Mouse (Mus musculus): Measurements from ENCODE around the gene Clstn1. TPM values are rescaled to one million over a fixed set of nuclear protein-coding genes. Genes with fewer than 3 reads are reported as not detected.

Gene Clstn1
- polyA plus RNA-seq, 1 experiment from 2014 or later, result 138 TPM

DNA sequence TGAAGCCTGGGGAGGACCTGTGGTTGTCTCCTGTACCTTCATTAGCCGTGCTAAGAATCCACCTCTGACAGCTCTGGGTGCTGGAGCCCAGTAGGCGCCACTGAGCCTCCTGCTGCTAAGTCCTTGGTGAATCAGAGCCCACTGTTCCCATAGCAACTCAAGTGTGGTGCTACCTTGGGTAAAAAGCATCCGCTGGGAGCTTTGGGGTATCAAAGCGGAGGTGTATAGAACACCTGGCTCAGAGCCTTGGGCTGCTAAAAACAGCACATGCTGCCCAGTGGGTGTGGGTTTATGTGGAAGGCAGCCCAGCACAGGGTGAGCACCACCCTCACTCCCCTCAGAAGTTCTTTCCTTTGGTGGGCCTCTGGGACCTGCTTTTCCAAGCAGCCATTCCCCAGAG lies 30.2 kb upstream of the Clstn1 start:
- peaks cover 11% of the 10 kb centered on the region for H3K4me1 ChIP-seq
- peaks cover 5% of the 10 kb centered on the region; the same call in 1 of the 2 replicates for H3K9me3 ChIP-seq
- no peak overlapping the region for H3K27ac ChIP-seq
- H3K27me3 ChIP-seq (replicated peaks), result no peaks in the 10 kb centered on the region
- H3K4me3 ChIP-seq, result no peak overlapping the region
- H3K4me2 ChIP-seq (replicated peaks), result no peak overlapping the region
- no peak for ATAC-seq (ENCODE audit: low FRiP score, low read depth)
- H3K9ac ChIP-seq, result no peak overlapping the region
- H3K36me3 ChIP-seq, result peaks cover 12% of the 10 kb centered on the region; the same call in 1 of the 2 replicates
- WGBS, result 91% methylated on average over 4 of the region's 4 CpGs

DNA sequence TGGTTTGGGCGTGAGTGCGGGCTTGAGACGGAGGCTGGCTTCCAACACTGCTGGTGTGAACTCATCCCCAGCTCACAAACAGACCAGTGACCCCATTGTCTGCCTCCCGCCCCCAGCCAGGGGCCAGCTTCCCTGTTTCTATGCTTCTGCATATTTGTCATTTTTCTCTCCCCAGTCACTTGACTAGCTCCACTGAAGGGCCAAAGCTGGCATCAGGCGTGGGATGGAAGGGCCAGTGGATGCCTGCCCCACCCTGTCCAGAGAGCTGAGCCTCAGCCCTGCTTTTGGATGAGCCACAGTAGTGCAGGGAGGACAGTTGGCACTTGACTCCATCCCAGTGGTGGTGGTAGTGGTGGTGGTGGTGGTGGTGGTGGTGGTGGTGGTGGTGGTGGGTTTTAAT lies 28.4 kb upstream of the Clstn1 start:
- Histone ChIP-seq H3K27me3 (replicated peaks) (no peaks in the 10 kb centered on the region), H3K4me2 (replicated peaks) (no peak overlapping the region), H3K27ac (no peak overlapping the region), H3K4me3 (no peak overlapping the region), H3K4me1 (peaks cover 23% of the 10 kb centered on the region), H3K36me3 (peaks cover 12% of the 10 kb centered on the region; the same call in 1 of the 2 replicates), H3K9ac (no peak overlapping the region), H3K9me3 (peaks cover 5% of the 10 kb centered on the region; the same call in 1 of the 2 replicates)
- WGBS, result 87% methylated on average over 5 of the region's 5 CpGs
- no peak for ATAC-seq (ENCODE audit: low FRiP score, low read depth)

DNA sequence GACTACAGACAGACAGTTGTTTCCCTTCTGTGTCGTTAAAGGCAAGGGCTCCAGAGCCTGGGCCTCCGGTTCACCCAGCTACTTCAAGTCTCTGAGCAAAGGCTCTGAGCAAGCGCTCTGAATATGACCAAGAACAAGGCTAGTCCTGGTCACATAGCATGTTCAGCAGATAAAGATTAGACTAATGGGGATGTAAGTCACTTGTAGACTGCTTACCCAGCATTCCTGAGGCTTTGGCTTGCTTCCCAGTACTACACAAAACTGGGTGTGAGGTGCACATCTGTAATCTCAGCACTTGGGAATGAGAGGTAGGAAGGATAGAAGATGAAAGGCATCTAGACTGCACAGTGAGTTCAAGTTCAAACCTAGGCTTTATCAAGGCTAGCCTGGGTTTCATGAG lies 27.9 kb upstream of the Clstn1 start:
- 92% methylated on average over 3 of the region's 3 CpGs for WGBS

GRCm38 (mm10) chr4:149561392-149561791 lies 24.9 kb upstream of the Clstn1 start:
- H3K4me3 ChIP-seq, result no peak overlapping the region
- H3K4me2 ChIP-seq (replicated peaks), result no peak overlapping the region
- H3K9me3 ChIP-seq, result peaks cover 5% of the 10 kb centered on the region; the same call in 1 of the 2 replicates
- H3K27ac ChIP-seq, result no peak overlapping the region
- WGBS, result 85% methylated on average over 4 of the region's 4 CpGs
- peaks cover 12% of the 10 kb centered on the region; the same call in 1 of the 2 replicates for H3K36me3 ChIP-seq
- no peaks in the 10 kb centered on the region for H3K27me3 ChIP-seq (replicated peaks)
- no peak for ATAC-seq (ENCODE audit: low FRiP score, low read depth)
- peaks cover 39% of the 10 kb centered on the region for H3K4me1 ChIP-seq
- no peak overlapping the region for H3K9ac ChIP-seq

More for the DNA sequence above, 27.9 kb upstream of the Clstn1 start:
- Histone ChIP-seq H3K9me3 (peaks cover 5% of the 10 kb centered on the region; the same call in 1 of the 2 replicates), H3K4me1 (peaks cover 28% of the 10 kb centered on the region), H3K9ac (no peak overlapping the region), H3K36me3 (peaks cover 12% of the 10 kb centered on the region; the same call in 1 of the 2 replicates), H3K27ac (no peak overlapping the region), H3K4me2 (replicated peaks) (no peak overlapping the region), H3K27me3 (replicated peaks) (no peaks in the 10 kb centered on the region), H3K4me3 (no peak overlapping the region)
- no peak for ATAC-seq (ENCODE audit: low FRiP score, low read depth)

- Histone ChIP-seq H3K4me2 (replicated peaks) (peak overlapping the region; percentile 38), H3K4me3 (no peak overlapping the region)
- WGBS, result 46% methylated on average over 21 of the region's 21 CpGs
Measured at GRCm38 (mm10) chr4:149561986-149562904, 24.0 kb upstream of the Clstn1 start.

GRCm38 (mm10) chr4:149562905-149563347 lies 23.3 kb upstream of the Clstn1 start:
- peak overlapping the region; percentile 41 for H3K9ac ChIP-seq
- peak; percentile 69 for ATAC-seq (ENCODE audit: low FRiP score, low read depth)
- peaks cover 44% of the 10 kb centered on the region for H3K4me1 ChIP-seq
- H3K4me2 ChIP-seq (replicated peaks), result peak overlapping the region; percentile 38
- H3K27ac ChIP-seq, result peak overlapping the region; percentile 83
- no peak overlapping the region for H3K4me3 ChIP-seq
- no peaks in the 10 kb centered on the region for H3K27me3 ChIP-seq (replicated peaks)
- peaks cover 5% of the 10 kb centered on the region; the same call in 1 of the 2 replicates for H3K9me3 ChIP-seq
- WGBS, result 15% methylated on average over 7 of the region's 7 CpGs
- H3K36me3 ChIP-seq, result peaks cover 12% of the 10 kb centered on the region; the same call in 1 of the 2 replicates

More at GRCm38 (mm10) chr4:149561986-149562904, 24.0 kb upstream of the Clstn1 start:
- Histone ChIP-seq H3K9ac (peak overlapping the region; percentile 41), H3K27ac (peak overlapping the region; percentile 83), H3K36me3 (peaks cover 12% of the 10 kb centered on the region; the same call in 1 of the 2 replicates), H3K27me3 (replicated peaks) (no peaks in the 10 kb centered on the region), H3K4me1 (peaks cover 40% of the 10 kb centered on the region), H3K9me3 (peaks cover 5% of the 10 kb centered on the region; the same call in 1 of the 2 replicates)
- peak; percentile 57 for ATAC-seq (ENCODE audit: low FRiP score, low read depth)

DNA sequence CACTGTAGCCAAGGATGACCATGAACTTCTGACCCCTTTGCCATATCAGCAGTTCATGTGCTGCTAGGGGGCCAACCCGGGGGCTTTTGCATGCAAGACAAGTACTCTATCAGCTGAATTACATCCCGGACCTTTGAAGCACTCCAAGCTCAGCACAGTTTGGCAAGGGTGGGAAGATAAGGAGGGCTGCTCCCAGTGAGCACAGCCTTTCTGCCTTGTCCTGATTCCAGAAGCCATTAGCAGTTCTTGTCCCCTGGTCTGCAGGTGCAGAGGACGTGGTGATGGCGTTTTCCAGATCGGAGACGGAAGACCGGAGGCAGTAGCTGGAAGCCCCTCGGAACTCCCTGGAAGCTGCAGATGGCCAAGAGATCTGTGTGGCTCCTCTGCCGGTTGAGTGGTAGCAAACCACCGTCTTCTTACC lies 22.3 kb upstream of the Clstn1 start:
- H3K4me2 ChIP-seq (replicated peaks), result peak overlapping the region; percentile 48; the same call in 1 of the 2 replicates

GRCm38 (mm10) chr4:149564452-149565407 lies 21.5 kb upstream of the Clstn1 start:
- 44% methylated on average over 20 of the region's 20 CpGs for WGBS
- H3K4me2 ChIP-seq (replicated peaks), result peak overlapping the region; percentile 48
- H3K9ac ChIP-seq, result 0 out of 2 replicates have a peak overlapping the region, but pooled peaks have one; percentile 29

More for the DNA sequence above, 22.3 kb upstream of the Clstn1 start:
- H3K9me3 ChIP-seq, result peaks cover 5% of the 10 kb centered on the region; the same call in 1 of the 2 replicates
- H3K27me3 ChIP-seq (replicated peaks), result no peaks in the 10 kb centered on the region
- H3K9ac ChIP-seq, result no peak overlapping the region
- WGBS, result 84% methylated on average over 10 of the region's 10 CpGs
- peaks cover 44% of the 10 kb centered on the region for H3K4me1 ChIP-seq
- no peak overlapping the region for H3K4me3 ChIP-seq
- peaks cover 12% of the 10 kb centered on the region; the same call in 1 of the 2 replicates for H3K36me3 ChIP-seq
- no peak overlapping the region; the same call in 1 of the 2 replicates for H3K27ac ChIP-seq
- ATAC-seq (ENCODE audit: low FRiP score, low read depth), result no peak

GRCm38 (mm10) chr4:149567432-149568026 lies 18.7 kb upstream of the Clstn1 start:
- H3K4me1 ChIP-seq, result peaks cover 35% of the 10 kb centered on the region
- no peak for ATAC-seq (ENCODE audit: low FRiP score, low read depth)
- no peaks in the 10 kb centered on the region for H3K36me3 ChIP-seq
- H3K27me3 ChIP-seq (replicated peaks), result no peaks in the 10 kb centered on the region; the same call in 1 of the 2 replicates
- no peak overlapping the region for H3K4me2 ChIP-seq (replicated peaks)
- no peak overlapping the region for H3K9ac ChIP-seq
- H3K27ac ChIP-seq, result no peak overlapping the region
- WGBS, result 29% methylated on average over 8 of the region's 8 CpGs
- H3K9me3 ChIP-seq, result no peaks in the 10 kb centered on the region
- no peak overlapping the region for H3K4me3 ChIP-seq

More at GRCm38 (mm10) chr4:149564452-149565407, 21.5 kb upstream of the Clstn1 start:
- Histone ChIP-seq H3K4me3 (no peak overlapping the region), H3K9me3 (peaks cover 5% of the 10 kb centered on the region; the same call in 1 of the 2 replicates), H3K4me1 (peaks cover 44% of the 10 kb centered on the region), H3K36me3 (peaks cover 5% of the 10 kb centered on the region; the same call in 1 of the 2 replicates), H3K27me3 (replicated peaks) (no peaks in the 10 kb centered on the region), H3K27ac (peak overlapping the region; percentile 83)
- ATAC-seq (ENCODE audit: low FRiP score, low read depth), result peak; percentile 76

DNA sequence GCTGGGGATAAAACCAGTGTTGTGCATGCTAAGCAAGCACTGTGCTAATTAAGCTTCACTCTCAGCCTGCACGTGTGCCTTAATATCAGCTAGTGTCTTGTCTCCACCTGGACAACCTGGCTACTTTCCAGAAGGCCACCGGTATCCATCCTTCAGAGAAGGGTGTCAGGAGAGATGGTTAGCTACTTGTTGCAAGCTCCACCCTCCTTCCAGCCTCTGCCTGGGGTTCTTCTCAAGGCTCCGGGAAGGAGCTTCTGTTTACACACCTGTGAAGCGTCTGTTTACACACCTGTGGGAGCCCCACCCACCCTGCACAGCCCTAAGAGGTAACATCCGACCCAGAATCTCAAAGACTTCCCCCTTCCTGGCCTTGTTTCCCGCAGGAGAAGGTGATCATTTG lies 17.6 kb upstream of the Clstn1 start:
- Histone ChIP-seq H3K27ac (no peak overlapping the region), H3K27me3 (replicated peaks) (no peaks in the 10 kb centered on the region; the same call in 1 of the 2 replicates), H3K9ac (no peak overlapping the region), H3K4me3 (no peak overlapping the region), H3K4me2 (replicated peaks) (no peak overlapping the region), H3K9me3 (no peaks in the 10 kb centered on the region), H3K4me1 (peaks cover 24% of the 10 kb centered on the region), H3K36me3 (no peaks in the 10 kb centered on the region)
- no peak for ATAC-seq (ENCODE audit: low FRiP score, low read depth)
- 71% methylated on average over 6 of the region's 6 CpGs for WGBS

Measured in neural tube, embryonic 12.5 days (tissue).